Comparison of ENCODE assay signal across 8 mouse cellular contexts in the genomic region with DNA sequence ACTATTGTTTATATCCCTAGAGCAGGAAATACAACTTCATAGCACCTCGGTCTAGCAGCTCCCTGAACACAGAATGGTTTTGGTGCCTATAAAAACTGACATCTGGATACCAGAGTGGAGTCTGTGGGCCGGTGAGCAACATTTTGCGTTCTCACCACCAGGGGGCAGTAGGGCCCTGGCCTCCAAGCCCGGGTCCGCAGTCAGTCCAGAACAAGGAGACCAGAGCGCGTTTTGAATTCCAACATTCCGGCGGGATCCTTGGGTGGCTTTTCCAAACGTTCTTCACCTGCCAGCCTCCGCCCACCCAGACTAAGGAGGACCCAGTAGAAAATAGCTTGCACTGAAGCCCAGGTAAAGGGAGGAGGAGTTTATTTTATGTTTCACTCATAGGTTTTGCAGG. TPM values are rescaled to one million over a fixed set of nuclear protein-coding genes. Genes with fewer than 3 reads are reported as not detected.
DNase-seq lines count a peak whose midpoint lies in the region; ATAC-seq and TF ChIP-seq lines count a peak whose summit lies in the region.

No protein-coding gene starts in this region.

- TF ChIP-seq CTCF in lung, adult 2 months (IDR thresholded peaks at IDR 0.05; ENCODE audit: insufficient read depth, low read length), result peak; percentile 89
- TF ChIP-seq CTCF in olfactory bulb, adult 2 months (IDR thresholded peaks at IDR 0.05; ENCODE audit: insufficient read depth, low read depth, low read length), result peak; percentile 91
- peak; percentile 96 for TF ChIP-seq CTCF in thymus, adult 2 months (IDR thresholded peaks at IDR 0.05; ENCODE audit: borderline replicate concordance, control insufficient read depth, extremely low read depth, insufficient read depth, low read length, poor library complexity)

- peak; percentile 63 for DNase-seq in A20 (ENCODE audit: low read depth, low spot score)
- DNase-seq in adrenal gland, postnatal 36 days, result peak; percentile 91 to 93
- peak; percentile 91 to 93 for DNase-seq in kidney, postnatal 25 days
- DNase-seq in lung, adult 2 months, result peak; percentile 82
- DNase-seq in thymus, adult 2 months, result peak; percentile 80

- no peak for TF ChIP-seq POLR2A in lung, adult 2 months (IDR thresholded peaks at IDR 0.05; ENCODE audit: borderline replicate concordance, extremely low read depth, low read depth, low read length)
- no peak for TF ChIP-seq POLR2A in olfactory bulb, adult 2 months (IDR thresholded peaks at IDR 0.05; ENCODE audit: insufficient read depth, low read depth, low read length)
- no peak for TF ChIP-seq POLR2A in thymus, adult 2 months (IDR thresholded peaks at IDR 0.05; ENCODE audit: control insufficient read depth, extremely low read depth, insufficient read depth, low read length, poor library complexity)

- H3K4me1 ChIP-seq in embryonic facial prominence, embryonic 15.5 days, result peaks cover 36% of the 10 kb centered on the region
- H3K4me1 ChIP-seq in heart, embryonic 11.5 days (ENCODE audit: control insufficient read depth, insufficient read depth, low read length), result peaks cover 19% of the 10 kb centered on the region
- H3K4me1 ChIP-seq in lung, adult 2 months (ENCODE audit: control insufficient read depth, insufficient read depth, low read length), result peaks cover 5% of the 10 kb centered on the region
- peaks cover 27% of the 10 kb centered on the region for H3K4me1 ChIP-seq in olfactory bulb, adult 2 months (ENCODE audit: control insufficient read depth, insufficient read depth, low read length)
- H3K4me1 ChIP-seq in thymus, adult 2 months (replicated peaks; ENCODE audit: control insufficient read depth, insufficient read depth, low read length), result peaks cover 25% of the 10 kb centered on the region

- WGBS in embryonic facial prominence, embryonic 15.5 days, result under 1% methylated on average over 11 of the region's 11 CpGs
- WGBS in heart, embryonic 11.5 days (ENCODE audit: insufficient replicate concordance), result 1% methylated on average over 11 of the region's 11 CpGs
- under 1% methylated on average over 11 of the region's 11 CpGs for WGBS in lung, adult 2 months
- 2% methylated on average over 11 of the region's 11 CpGs for WGBS in olfactory bulb, adult 2 months
- WGBS in thymus, adult 2 months, result 2% methylated on average over 11 of the region's 11 CpGs

- no peak overlapping the region for H3K27ac ChIP-seq in embryonic facial prominence, embryonic 15.5 days (replicated peaks)
- H3K27ac ChIP-seq in heart, embryonic 11.5 days (ENCODE audit: low read depth, low read length), result no peak overlapping the region
- no peak overlapping the region for H3K27ac ChIP-seq in olfactory bulb, adult 2 months (ENCODE audit: insufficient read depth, low read depth, low read length)
- H3K27ac ChIP-seq in thymus, adult 2 months (ENCODE audit: control insufficient read depth, insufficient read depth, low read length), result no peak overlapping the region

- H3K36me3 ChIP-seq in embryonic facial prominence, embryonic 15.5 days, result no peaks in the 10 kb centered on the region
- no peaks in the 10 kb centered on the region for H3K36me3 ChIP-seq in heart, embryonic 11.5 days (ENCODE audit: control insufficient read depth, insufficient read depth, low read length)
- no peaks in the 10 kb centered on the region for H3K36me3 ChIP-seq in thymus, adult 2 months (ENCODE audit: control insufficient read depth, insufficient read depth, low read length)

- H3K27me3 ChIP-seq in embryonic facial prominence, embryonic 15.5 days, result peaks cover 41% of the 10 kb centered on the region
- peaks cover 40% of the 10 kb centered on the region for H3K27me3 ChIP-seq in heart, embryonic 11.5 days (ENCODE audit: control insufficient read depth, insufficient read depth, low read length)
- H3K27me3 ChIP-seq in thymus, adult 2 months (ENCODE audit: control insufficient read depth, insufficient read depth, low read length), result peaks cover 16% of the 10 kb centered on the region; the same call in 1 of the 2 replicates

- H3K9ac ChIP-seq in embryonic facial prominence, embryonic 15.5 days, result no peak overlapping the region
- H3K9ac ChIP-seq in heart, embryonic 11.5 days (ENCODE audit: low read depth, low read length), result no peak overlapping the region

- H3K4me2 ChIP-seq in embryonic facial prominence, embryonic 15.5 days (replicated peaks), result no peak overlapping the region
- peak overlapping the region; percentile 29; the same call in 1 of the 2 replicates for H3K4me2 ChIP-seq in heart, embryonic 11.5 days

- no peaks in the 10 kb centered on the region for H3K9me3 ChIP-seq in embryonic facial prominence, embryonic 15.5 days (replicated peaks)
- no peaks in the 10 kb centered on the region for H3K9me3 ChIP-seq in heart, embryonic 11.5 days (replicated peaks; ENCODE audit: control insufficient read depth, low read length)

- 0 out of 2 replicates have a peak, but pooled peaks have one; percentile 16 for ATAC-seq in embryonic facial prominence, embryonic 15.5 days (ENCODE audit: insufficient number of reproducible peaks, low FRiP score, low TSS enrichment, low read depth)
- no peak for ATAC-seq in heart, embryonic 11.5 days (replicated peaks; ENCODE audit: insufficient number of reproducible peaks, low FRiP score, low TSS enrichment)

- no peak overlapping the region for H3K4me3 ChIP-seq in embryonic facial prominence, embryonic 15.5 days (replicated peaks)
- H3K4me3 ChIP-seq in heart, embryonic 11.5 days (ENCODE audit: low read depth, low read length), result no peak overlapping the region
- H3K4me3 ChIP-seq in lung, adult 2 months (replicated peaks; ENCODE audit: extremely low read depth, low read depth, low read length), result peak overlapping the region; percentile 4
- no peak overlapping the region for H3K4me3 ChIP-seq in olfactory bulb, adult 2 months (ENCODE audit: insufficient read depth, low read depth, low read length)
- no peak overlapping the region for H3K4me3 ChIP-seq in thymus, adult 2 months (ENCODE audit: control insufficient read depth, insufficient read depth, low read length)

RNA-seq across cellular contexts. Expression of a gene that starts 2.1 kb away (rescaled TPM):
- total RNA-seq in adrenal gland, postnatal 36 days (2021), result not detected
- 0.88 and 1.5 TPM in 2 replicates for polyA plus RNA-seq in embryonic facial prominence, embryonic 15.5 days (2015; fragmentation: Nextera tagmentation; extraction: Ambion mirVana)
- polyA plus RNA-seq in heart, embryonic 11.5 days (2014; fragmentation: Nextera tagmentation; extraction: Ambion mirVana), result 0.11 TPM in 1 of 2 replicates, not detected in the other
- polyA plus RNA-seq in lung, adult 2 months (2012; rRNA removed), result 29.5 and 57.0 TPM in 2 replicates
- polyA plus RNA-seq in olfactory bulb, adult 2 months (2012; ENCODE audit: insufficient read depth, insufficient read length, low replicate concordance, missing spikeins), result not detected in 2 replicates
- 0.32 and 0.43 TPM in 2 replicates for polyA plus RNA-seq in thymus, adult 2 months (2012; rRNA removed)

RNA-seq across cellular contexts. Expression of a gene that starts 8.6 kb away (rescaled TPM):
- under 1 TPM; 0.43 to 0.50 TPM for total RNA-seq in adrenal gland, postnatal 36 days (2021)
- 1.2 and 1.8 TPM in 2 replicates for polyA plus RNA-seq in embryonic facial prominence, embryonic 15.5 days (2015; fragmentation: Nextera tagmentation; extraction: Ambion mirVana)
- 0.42 and 0.52 TPM in 2 replicates for polyA plus RNA-seq in heart, embryonic 11.5 days (2014; fragmentation: Nextera tagmentation; extraction: Ambion mirVana)
- 0.35 and 0.36 TPM in 2 replicates for polyA plus RNA-seq in lung, adult 2 months (2012; rRNA removed)
- not detected in 2 replicates for polyA plus RNA-seq in olfactory bulb, adult 2 months (2012; ENCODE audit: insufficient read depth, insufficient read length, low replicate concordance, missing spikeins)
- polyA plus RNA-seq in thymus, adult 2 months (2012; rRNA removed), result 1.1 and 1.2 TPM in 2 replicates

RNA-seq across cellular contexts. Expression of a gene that starts 11.4 kb away (rescaled TPM):
- total RNA-seq in adrenal gland, postnatal 36 days (2021), result under 1 TPM; 0.43 to 0.46 TPM
- polyA plus RNA-seq in embryonic facial prominence, embryonic 15.5 days (2015; fragmentation: Nextera tagmentation; extraction: Ambion mirVana), result 6.5 and 8.6 TPM in 2 replicates
- polyA plus RNA-seq in heart, embryonic 11.5 days (2014; fragmentation: Nextera tagmentation; extraction: Ambion mirVana), result 0.57 and 0.77 TPM in 2 replicates
- polyA plus RNA-seq in lung, adult 2 months (2012; rRNA removed), result 0.42 and 0.89 TPM in 2 replicates
- not detected in 2 replicates for polyA plus RNA-seq in olfactory bulb, adult 2 months (2012; ENCODE audit: insufficient read depth, insufficient read length, low replicate concordance, missing spikeins)
- 0.32 and 0.43 TPM in 2 replicates for polyA plus RNA-seq in thymus, adult 2 months (2012; rRNA removed)

RNA-seq across cellular contexts. Expression of a gene that starts 12.4 kb away (rescaled TPM):
- 10 to 100 TPM; 34.2 to 37.2 TPM for total RNA-seq in adrenal gland, postnatal 36 days (2021)
- polyA plus RNA-seq in embryonic facial prominence, embryonic 15.5 days (2015; fragmentation: Nextera tagmentation; extraction: Ambion mirVana), result 10.3 and 13.2 TPM in 2 replicates
- polyA plus RNA-seq in heart, embryonic 11.5 days (2014; fragmentation: Nextera tagmentation; extraction: Ambion mirVana), result 8.1 and 10.1 TPM in 2 replicates
- polyA plus RNA-seq in lung, adult 2 months (2012; rRNA removed), result 37.0 and 37.9 TPM in 2 replicates
- polyA plus RNA-seq in olfactory bulb, adult 2 months (2012; ENCODE audit: insufficient read depth, insufficient read length, low replicate concordance, missing spikeins), result not detected in 2 replicates
- polyA plus RNA-seq in thymus, adult 2 months (2012; rRNA removed), result 153 and 190 TPM in 2 replicates

RNA-seq across cellular contexts. Expression of a gene that starts 32.5 kb away (rescaled TPM):
- 1 to 10 TPM; 2.0 to 2.2 TPM for total RNA-seq in adrenal gland, postnatal 36 days (2021)
- 1.4 TPM in 2 replicates for polyA plus RNA-seq in embryonic facial prominence, embryonic 15.5 days (2015; fragmentation: Nextera tagmentation; extraction: Ambion mirVana)
- polyA plus RNA-seq in heart, embryonic 11.5 days (2014; fragmentation: Nextera tagmentation; extraction: Ambion mirVana), result 3.5 and 4.1 TPM in 2 replicates
- polyA plus RNA-seq in lung, adult 2 months (2012; rRNA removed), result 7.5 and 8.4 TPM in 2 replicates
- not detected in 2 replicates for polyA plus RNA-seq in olfactory bulb, adult 2 months (2012; ENCODE audit: insufficient read depth, insufficient read length, low replicate concordance, missing spikeins)
- 82.6 and 84.0 TPM in 2 replicates for polyA plus RNA-seq in thymus, adult 2 months (2012; rRNA removed)

Comparison
In these comparisons a context has a peak if more than half of its experiments do, and no peak if none do; other contexts are left out.
1. RNA of a gene that starts 2.1 kb away (polyA plus RNA-seq): 29.5 to 57.0 TPM in lung, adult 2 months; 0.88 to 1.5 TPM in embryonic facial prominence, embryonic 15.5 days, 0.32 to 0.43 TPM in thymus, adult 2 months, 0.11 TPM in heart, embryonic 11.5 days and not detected in olfactory bulb, adult 2 months; every median in the first group is over 10 times any median in the second.
2. Peak in every context shown above with its lines, with median percentiles within 50 percentile points of each other: DNase-seq and CTCF ChIP-seq.